Mouse (Mus musculus): Measurements from ENCODE around the gene Alpl. TPM values are rescaled to one million over a fixed set of nuclear protein-coding genes. Genes with fewer than 3 reads are reported as not detected.

Alpl gene
- total and polyA plus RNA-seq, 3 experiments, result 62.9 to 164 (median 115) TPM

- no peak overlapping the region for H3K4me3 ChIP-seq (replicated peaks in 1 of 3; ENCODE audit: low read depth in 2 of 3, low read length in 2 of 3, poor library complexity in 1 of 3)
- dilution Hi-C loops (cut with MboI; ENCODE audit: extremely low pct_ligation_motif_present, extremely low pct_unique_long_range_greater_than_20kb, low sequenced_read_pairs) (no loop called here), in situ Hi-C loops (cut with MboI; ENCODE audit: low pct_ligation_motif_present, low pct_unique_long_range_greater_than_20kb, low sequenced_read_pairs) (no loop called here)
- peaks cover 10 to 69% of the 10 kb centered on the region in 2 experiments for H3K36me3 ChIP-seq (replicated peaks in 1 of 2; ENCODE audit: control insufficient read depth in 1 of 2, insufficient read depth in 1 of 2, low read length in 1 of 2)
- H3K4me1 ChIP-seq (ENCODE audit: control insufficient read depth in 1 of 2, insufficient read depth in 2 of 2), result peaks cover 29 to 87% of the 10 kb centered on the region in 2 experiments
- H3K9ac ChIP-seq (ENCODE audit: insufficient read depth, low read depth), result peak overlapping the region; percentile 12
- H3K9me3 ChIP-seq (replicated peaks; ENCODE audit: low read length), result no peaks in the 10 kb centered on the region
- H3K27ac ChIP-seq (ENCODE audit: insufficient read depth, low read depth), result peak overlapping the region; percentile 82
- H3K27me3 ChIP-seq (replicated peaks), result no peaks in the 10 kb centered on the region
- peak overlapping the region; percentile 54 for H3K4me2 ChIP-seq (ENCODE audit: insufficient read depth, low read depth, poor library complexity, severe bottlenecking)
- peaks cover 28% of the 10 kb centered on the region for H3K79me2 ChIP-seq (replicated peaks; ENCODE audit: control insufficient read depth, extremely low read depth, insufficient read depth, poor library complexity, severe bottlenecking)
- peak; percentile 61 for DNase-seq (ENCODE audit: extremely low read depth)
- TF ChIP-seq MAFK (IDR thresholded peaks at IDR 0.05; ENCODE audit: insufficient replicate concordance, low read length), result no peak
- TF ChIP-seq SMC3 (IDR thresholded peaks at IDR 0.05; ENCODE audit: low read depth, low read length), result 0 out of 2 replicates have a peak, but pooled peaks have one; percentile 6
- peak; percentile 4 for TF ChIP-seq RAD21 (IDR thresholded peaks at IDR 0.05; ENCODE audit: low read depth, low read length)
These were observed 21.7 kb downstream of the Alpl start for GRCm38 (mm10) chr4:137774505-137774904.

- H3K9me3 ChIP-seq (replicated peaks; ENCODE audit: low read length), result no peaks in the 10 kb centered on the region
- peak; percentile 76 for TF ChIP-seq MEF2A (IDR thresholded peaks at IDR 0.05; ENCODE audit: borderline replicate concordance, low read depth, low read length)
- TF ChIP-seq NRF1 (IDR thresholded peaks at IDR 0.05; ENCODE audit: low read depth, low read length), result peak; percentile 78
- TF ChIP-seq KAT2A (IDR thresholded peaks at IDR 0.05; ENCODE audit: insufficient replicate concordance, low read length), result no peak
- no peak for TF ChIP-seq ZC3H11A (IDR thresholded peaks at IDR 0.05; ENCODE audit: low read depth, low read length)
- no peak for TF ChIP-seq HCFC1 (IDR thresholded peaks at IDR 0.05; ENCODE audit: low read depth, low read length)
- TF ChIP-seq JUND (conservative IDR thresholded peaks at IDR 0.05; ENCODE audit: low read depth, low read length), result no peak
- peak; percentile 94 for TF ChIP-seq ETS1 (conservative IDR thresholded peaks at IDR 0.05; ENCODE audit: low read depth, low read length)
- TF ChIP-seq MAX (IDR thresholded peaks at IDR 0.05; ENCODE audit: low read length), result peak; percentile 84; the same call in 1 of the 2 replicates
- TF ChIP-seq SMC3 (IDR thresholded peaks at IDR 0.05; ENCODE audit: low read depth, low read length), result no peak; the same call in none of the 2 replicates
- no peak for TF ChIP-seq UBTF (IDR thresholded peaks at IDR 0.05; ENCODE audit: low read depth, low read length)
- TF ChIP-seq GABPA (IDR thresholded peaks at IDR 0.05; ENCODE audit: insufficient replicate concordance, low read depth, low read length), result no peak
- no peak for TF ChIP-seq TBP (conservative IDR thresholded peaks at IDR 0.05; ENCODE audit: low read depth, low read length)
- peak; percentile 62 for TF ChIP-seq EP300 (IDR thresholded peaks at IDR 0.05; ENCODE audit: low read length)
- no peak for TF ChIP-seq USF2 (conservative IDR thresholded peaks at IDR 0.05; ENCODE audit: low read depth, low read length)
- TF ChIP-seq ZKSCAN1 (IDR thresholded peaks at IDR 0.05; ENCODE audit: borderline replicate concordance, low read depth, low read length), result no peak
- TF ChIP-seq IRF4 (IDR thresholded peaks at IDR 0.05; ENCODE audit: low read depth, low read length), result peak; percentile 83
- no peak for TF ChIP-seq JUN (IDR thresholded peaks at IDR 0.05; ENCODE audit: insufficient read depth, low read depth, low read length)
- 0 out of 2 replicates have a peak, but pooled peaks have one; percentile 38 for TF ChIP-seq POLR2AphosphoS2 (IDR thresholded peaks at IDR 0.05; ENCODE audit: low read depth, low read length)
- TF ChIP-seq CTCF (conservative IDR thresholded peaks at IDR 0.05 in 1 of 2, IDR thresholded peaks at IDR 0.05 in 1 of 2; ENCODE audit: low read depth in 2 of 2, low read length in 2 of 2), result 0 out of 4 replicates have a peak, but pooled peaks of 1 of the 2 experiments have one; percentile 2
- TF ChIP-seq BHLHE40 (IDR thresholded peaks at IDR 0.05; ENCODE audit: low read depth, low read length), result peak; percentile 98
- no peak for TF ChIP-seq ELF1 (IDR thresholded peaks at IDR 0.05; ENCODE audit: low read depth, low read length)
- no peak for TF ChIP-seq MAFK (IDR thresholded peaks at IDR 0.05; ENCODE audit: insufficient replicate concordance, low read length)
- no peak for TF ChIP-seq RAD21 (IDR thresholded peaks at IDR 0.05; ENCODE audit: low read depth, low read length)
- TF ChIP-seq TCF12 (IDR thresholded peaks at IDR 0.05; ENCODE audit: low read depth, low read length), result peak; percentile 91
- peak; percentile 98 for TF ChIP-seq MAZ (IDR thresholded peaks at IDR 0.05; ENCODE audit: low read depth, low read length)
- TF ChIP-seq CHD1 (IDR thresholded peaks at IDR 0.05; ENCODE audit: low read depth, low read length), result no peak
- peak; percentile 68; the same call in 1 of the 2 replicates for TF ChIP-seq MYC (IDR thresholded peaks at IDR 0.05; ENCODE audit: low read depth, low read length)
- no peak for TF ChIP-seq ZNF384 (IDR thresholded peaks at IDR 0.05; ENCODE audit: low read depth, low read length)
- TF ChIP-seq ZMIZ1 (IDR thresholded peaks at IDR 0.05; ENCODE audit: low read depth, low read length), result no peak
- peak; percentile 84; the same call in 1 of the 2 replicates for TF ChIP-seq MXI1 (IDR thresholded peaks at IDR 0.05; ENCODE audit: low read depth, low read length)
- no peak for TF ChIP-seq NELFE (IDR thresholded peaks at IDR 0.05; ENCODE audit: low read depth, low read length)
- peak; percentile 32 for TF ChIP-seq USF1 (IDR thresholded peaks at IDR 0.05; ENCODE audit: low read depth, low read length)
These were observed 22.2 kb downstream of the Alpl start for GRCm38 (mm10) chr4:137774013-137774412.

More at GRCm38 (mm10) chr4:137774013-137774412, 22.2 kb downstream of the Alpl start:
- peak; percentile 77 for DNase-seq (ENCODE audit: extremely low read depth)
- H3K27ac ChIP-seq (ENCODE audit: insufficient read depth, low read depth), result peak overlapping the region; percentile 82
- in situ Hi-C loops (cut with MboI; ENCODE audit: low pct_ligation_motif_present, low pct_unique_long_range_greater_than_20kb, low sequenced_read_pairs) (no loop called here), dilution Hi-C loops (cut with MboI; ENCODE audit: extremely low pct_ligation_motif_present, extremely low pct_unique_long_range_greater_than_20kb, low sequenced_read_pairs) (no loop called here)
- no peaks in the 10 kb centered on the region for H3K27me3 ChIP-seq (replicated peaks)
- peaks cover 28% of the 10 kb centered on the region for H3K79me2 ChIP-seq (replicated peaks; ENCODE audit: control insufficient read depth, extremely low read depth, insufficient read depth, poor library complexity, severe bottlenecking)
- H3K36me3 ChIP-seq (replicated peaks in 1 of 2; ENCODE audit: control insufficient read depth in 1 of 2, insufficient read depth in 1 of 2, low read length in 1 of 2), result peaks cover 10 to 69% of the 10 kb centered on the region in 2 experiments
- peak overlapping the region; percentile 54 for H3K4me2 ChIP-seq (ENCODE audit: insufficient read depth, low read depth, poor library complexity, severe bottlenecking)
- H3K4me3 ChIP-seq (replicated peaks in 1 of 3; ENCODE audit: low read depth in 2 of 3, low read length in 2 of 3, poor library complexity in 1 of 3), result no peak overlapping the region
- H3K9ac ChIP-seq (ENCODE audit: insufficient read depth, low read depth), result peak overlapping the region; percentile 53
- peaks cover 29 to 86% of the 10 kb centered on the region in 2 experiments for H3K4me1 ChIP-seq (ENCODE audit: control insufficient read depth in 1 of 2, insufficient read depth in 2 of 2)

Measured in CH12.LX (cell line).